Mouse (Mus musculus) heart, embryonic 15.5 days (tissue): ENCODE data around the gene Ndufb7. TPM values are rescaled to one million over a fixed set of nuclear protein-coding genes. Genes with fewer than 3 reads are reported as not detected.
A peak's percentile ranks its signal among the peaks of the same experiment; 100 is the strongest.

Source experiments
- ATAC-seq: fragments of 200-750 bp; cut with Nextera tagmentation; replicated peaks from 2 replicates; pipeline ENCODE4 v1.8.0; 2017; ENCODE audit warnings: low read depth, moderate TSS enrichment; ENCODE audit not compliant: insufficient number of reproducible peaks, insufficient read depth, low FRiP score
- H3K27ac ChIP-seq: fragments of 300-500 bp; sonication (generic); 2 replicates; pipeline ENCODE4 v1.5.1; 2015; ENCODE audit warnings: mild to moderate bottlenecking, inconsistent platforms
- H3K27me3 ChIP-seq: fragments of 300-500 bp; sonication (generic); 2 replicates; pipeline ENCODE4 v1.6.1; 2015; ENCODE audit warnings: inconsistent platforms
- H3K36me3 ChIP-seq: fragments of 300-500 bp; sonication (generic); 2 replicates; pipeline ENCODE4 v1.6.1; 2015; ENCODE audit warnings: mild to moderate bottlenecking, inconsistent platforms
- H3K4me1 ChIP-seq: fragments of 300-500 bp; sonication (generic); replicated peaks from 2 replicates; pipeline ENCODE4 v1.6.1; 2015; ENCODE audit warnings: inconsistent platforms
- H3K4me2 ChIP-seq: fragments of 300-500 bp; sonication (generic); 2 replicates; pipeline ENCODE4 v1.6.1; 2015; ENCODE audit warnings: inconsistent platforms, mild to moderate bottlenecking, moderate library complexity
- H3K4me3 ChIP-seq: fragments of 300-500 bp; sonication (generic); 2 replicates; pipeline ENCODE4 v1.5.1; 2015; ENCODE audit warnings: mild to moderate bottlenecking, inconsistent platforms
- H3K9ac ChIP-seq: fragments of 300-500 bp; sonication (generic); 2 replicates; pipeline ENCODE4 v1.6.1; 2015; ENCODE audit warnings: mild to moderate bottlenecking, inconsistent platforms
- H3K9me3 ChIP-seq: fragments of 300-500 bp; sonication (generic); replicated peaks from 2 replicates; pipeline ENCODE4 v1.6.1; 2016; ENCODE audit warnings: inconsistent platforms
- WGBS: fragments of 180-500 bp; shearing (Covaris S2); methylation state at CpG from one replicate; pipeline ENCODE4 v1.1.7; 2015; ENCODE audit warnings: mixed read lengths; 5-methylcytosine and 5-hydroxymethylcytosine counted together
- polyA plus RNA-seq: library from polyadenylated mRNA; unstranded; fragments of >200 nt; fragmentation: Nextera tagmentation; extraction: Ambion mirVana; gene quantifications from 2 replicates; pipeline ENCODE4 v1.2.1, GENCODE M21; 2015

Gene Ndufb7
- polyA plus RNA-seq, 1 experiment from 2014 or later = 672 TPM

DNA sequence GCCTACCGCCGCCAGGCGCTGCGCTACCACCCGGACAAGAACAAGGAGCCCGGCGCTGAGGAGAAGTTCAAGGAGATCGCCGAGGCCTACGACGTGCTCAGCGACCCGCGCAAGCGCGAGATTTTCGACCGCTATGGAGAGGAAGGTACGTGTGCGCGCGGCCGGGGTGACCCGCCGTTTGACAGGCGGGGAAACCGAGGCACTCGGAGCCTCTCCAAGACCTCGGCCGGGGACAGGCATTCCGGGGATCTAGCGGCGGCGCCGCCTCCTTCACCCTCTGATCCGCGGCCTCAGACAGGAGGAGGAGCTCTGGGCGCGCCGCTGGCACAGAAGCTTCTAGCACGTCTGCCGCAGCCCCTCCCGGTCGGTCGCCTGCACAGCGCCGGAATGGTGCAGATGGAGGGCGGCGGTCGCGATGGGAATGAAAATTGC, 41.9 kb downstream of the Ndufb7 start:
- Histone ChIP-seq H3K9ac (peak overlapping the region; percentile 80), H3K27me3 (no peaks in the 10 kb centered on the region), H3K36me3 (peaks cover 33% of the 10 kb centered on the region), H3K4me3 (peak overlapping the region; percentile 71), H3K4me2 (peak overlapping the region; percentile 74), H3K27ac (peak overlapping the region; percentile 97), H3K4me1 (peaks cover 26% of the 10 kb centered on the region), H3K9me3 (no peaks in the 10 kb centered on the region)
- ATAC-seq = peak; percentile 80
- WGBS = 0% methylated on average over 51 of the region's 51 CpGs

DNA sequence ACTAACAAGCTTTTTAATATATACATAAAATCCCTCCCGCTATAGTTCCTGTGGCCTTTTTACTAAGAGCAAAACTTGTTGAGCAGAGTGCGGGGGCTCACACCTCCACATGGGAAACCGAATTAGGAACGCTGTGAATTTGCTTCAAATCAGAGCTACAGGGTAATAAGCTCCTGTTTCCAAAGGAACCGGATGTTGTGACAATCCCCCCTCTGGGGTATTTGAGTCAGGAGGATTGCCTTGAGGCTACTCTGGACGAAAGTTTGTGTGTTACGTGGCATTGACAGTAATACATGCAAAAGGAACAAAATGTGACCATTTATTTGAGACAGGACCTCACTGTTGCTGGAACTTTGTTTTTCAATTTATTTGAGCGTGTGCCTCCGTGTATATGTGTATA, 42.6 kb downstream of the Ndufb7 start:
- Histone ChIP-seq H3K4me1 (peaks cover 26% of the 10 kb centered on the region), H3K9ac (peak overlapping the region; percentile 80), H3K27ac (peak overlapping the region; percentile 97), H3K36me3 (peaks cover 33% of the 10 kb centered on the region), H3K4me3 (peak overlapping the region; percentile 71), H3K4me2 (peak overlapping the region; percentile 74), H3K27me3 (no peaks in the 10 kb centered on the region), H3K9me3 (no peaks in the 10 kb centered on the region)
- 22% methylated on average over 9 of the region's 9 CpGs for WGBS
- ATAC-seq = no peak

DNA sequence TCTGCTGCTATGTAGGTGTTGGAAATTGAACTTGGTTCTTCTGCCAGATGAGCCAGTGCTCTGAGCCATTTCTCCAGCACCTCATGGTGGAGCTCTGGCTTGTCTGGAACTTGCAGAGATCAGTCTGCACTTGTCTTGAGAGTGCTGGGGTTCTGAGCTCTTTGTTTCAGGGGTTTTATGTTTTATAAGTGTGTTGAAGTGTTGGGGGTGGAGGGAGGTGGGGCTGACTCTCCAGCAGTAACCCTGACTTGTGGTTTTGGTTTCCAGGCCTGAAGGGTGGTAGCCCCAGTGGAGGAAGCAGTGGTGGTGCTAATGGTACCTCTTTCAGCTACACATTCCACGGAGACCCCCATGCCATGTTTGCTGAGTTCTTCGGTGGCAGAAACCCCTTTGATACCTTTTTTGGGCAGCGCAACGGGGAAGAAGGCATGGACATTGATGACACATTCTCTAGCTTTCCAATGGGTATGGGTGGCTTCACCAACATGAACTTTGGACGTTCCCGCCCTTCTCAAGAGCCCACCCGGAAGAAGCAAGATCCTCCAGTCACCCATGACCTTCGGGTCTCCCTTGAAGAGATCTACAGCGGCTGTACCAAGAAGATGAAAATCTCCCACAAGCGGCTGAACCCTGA, 43.2 kb downstream of the Ndufb7 start:
- Histone ChIP-seq H3K4me3 (peak overlapping the region; percentile 71), H3K4me1 (peaks cover 26% of the 10 kb centered on the region), H3K9ac (peak overlapping the region; percentile 80), H3K27ac (no peak overlapping the region), H3K36me3 (peaks cover 36% of the 10 kb centered on the region), H3K27me3 (no peaks in the 10 kb centered on the region), H3K9me3 (no peaks in the 10 kb centered on the region), H3K4me2 (peak overlapping the region; percentile 74)
- no peak for ATAC-seq
- WGBS = 87% methylated on average over 10 of the region's 10 CpGs

DNA sequence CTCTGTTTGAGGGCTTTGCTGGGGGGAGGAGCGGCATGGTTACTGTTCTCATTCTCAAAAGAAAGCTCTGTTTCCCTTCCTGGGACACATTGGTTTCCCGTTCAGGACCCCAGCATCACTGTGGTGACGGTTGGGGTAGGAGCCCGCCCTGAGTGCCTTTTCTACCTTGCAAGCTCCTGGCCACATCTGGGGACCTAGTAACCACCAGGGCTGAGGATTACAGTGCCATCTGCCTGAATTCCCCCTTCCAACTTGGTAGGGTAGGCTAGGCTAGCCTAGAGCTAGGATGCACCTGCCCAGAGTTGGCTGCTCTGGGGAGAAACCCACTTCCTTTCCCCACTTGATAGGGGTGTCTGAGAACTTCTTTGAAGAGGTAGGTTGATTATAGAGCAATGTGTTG, 45.5 kb downstream of the Ndufb7 start:
- WGBS = 91% methylated on average over 4 of the region's 4 CpGs

DNA sequence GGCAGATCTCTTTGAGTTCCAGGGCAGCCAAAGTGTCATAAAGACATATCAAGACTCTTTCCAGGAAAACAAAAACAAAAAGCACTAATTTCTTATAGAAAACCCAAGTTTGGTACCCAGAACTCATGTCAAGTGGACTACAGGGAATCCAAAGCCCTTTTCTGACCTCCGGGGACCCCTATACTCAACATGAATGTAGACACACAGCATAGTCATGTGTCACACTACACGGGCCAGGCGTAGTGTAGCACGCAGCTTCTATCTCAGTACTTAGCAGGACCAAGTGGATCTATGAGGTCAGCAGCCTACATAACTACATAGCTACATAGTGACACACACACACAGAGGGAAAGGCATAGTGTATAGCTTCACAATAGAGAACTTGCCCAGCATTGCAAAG, 47.2 kb downstream of the Ndufb7 start:
- no peak for ATAC-seq
- Histone ChIP-seq H3K9ac (no peak overlapping the region), H3K27ac (no peak overlapping the region), H3K4me1 (peaks cover 20% of the 10 kb centered on the region), H3K9me3 (no peaks in the 10 kb centered on the region), H3K4me3 (no peak overlapping the region), H3K4me2 (no peak overlapping the region), H3K36me3 (peaks cover 36% of the 10 kb centered on the region), H3K27me3 (no peaks in the 10 kb centered on the region)
- 80% methylated on average over 4 of the region's 4 CpGs for WGBS

More for the DNA sequence above, 45.5 kb downstream of the Ndufb7 start:
- ATAC-seq = no peak
- H3K4me2 ChIP-seq = no peak overlapping the region
- peaks cover 24% of the 10 kb centered on the region for H3K4me1 ChIP-seq
- no peak overlapping the region for H3K27ac ChIP-seq
- H3K36me3 ChIP-seq = peaks cover 36% of the 10 kb centered on the region
- H3K9ac ChIP-seq = no peak overlapping the region
- no peaks in the 10 kb centered on the region for H3K27me3 ChIP-seq
- H3K4me3 ChIP-seq = no peak overlapping the region
- no peaks in the 10 kb centered on the region for H3K9me3 ChIP-seq

DNA sequence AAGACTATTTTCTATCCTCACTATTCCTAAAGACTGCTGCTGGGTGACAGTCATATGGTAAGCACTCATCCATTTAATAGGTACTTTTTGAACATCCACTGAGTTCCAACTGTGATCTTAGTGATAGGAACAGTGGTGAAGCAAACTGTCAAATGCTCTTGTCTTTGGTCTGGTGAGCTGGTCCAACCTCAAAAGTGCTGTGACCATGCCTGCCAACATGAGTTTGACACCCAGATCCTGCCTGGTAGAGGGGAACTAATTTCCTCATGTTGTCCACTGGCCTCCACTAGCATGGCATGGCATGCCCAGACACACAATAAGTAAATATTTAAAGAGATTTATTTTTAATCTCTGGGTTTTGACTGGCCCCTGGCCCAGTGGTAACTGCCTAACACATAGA, 50.2 kb downstream of the Ndufb7 start:
- Histone ChIP-seq H3K27me3 (no peaks in the 10 kb centered on the region), H3K4me2 (no peak overlapping the region), H3K9ac (no peak overlapping the region), H3K4me1 (no peaks in the 10 kb centered on the region), H3K4me3 (no peak overlapping the region), H3K9me3 (no peaks in the 10 kb centered on the region), H3K27ac (no peak overlapping the region), H3K36me3 (peaks cover 18% of the 10 kb centered on the region; the same call in 1 of the 2 replicates)
- no peak for ATAC-seq

DNA sequence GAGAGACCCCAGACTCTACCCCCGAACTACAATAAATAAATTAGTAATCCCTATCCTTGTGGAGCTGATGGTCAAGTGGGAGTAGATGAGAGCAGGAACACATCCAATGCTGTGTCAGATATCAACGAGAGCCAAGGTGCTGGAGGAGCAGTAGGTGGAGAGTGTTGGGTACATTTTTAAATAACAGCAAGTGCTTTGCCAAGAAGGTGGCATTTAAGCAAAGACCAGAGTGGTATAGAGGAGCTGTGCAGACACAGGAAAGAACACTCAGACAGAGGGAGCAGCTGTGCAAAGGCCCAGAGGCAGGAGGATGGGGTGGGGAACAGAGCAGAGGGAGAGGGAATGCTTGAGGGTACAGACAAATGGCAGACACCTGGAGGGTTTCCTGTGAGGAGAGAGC, 50.6 kb downstream of the Ndufb7 start:
- peaks cover 2% of the 10 kb centered on the region; the same call in 1 of the 2 replicates for H3K4me1 ChIP-seq

DNA sequence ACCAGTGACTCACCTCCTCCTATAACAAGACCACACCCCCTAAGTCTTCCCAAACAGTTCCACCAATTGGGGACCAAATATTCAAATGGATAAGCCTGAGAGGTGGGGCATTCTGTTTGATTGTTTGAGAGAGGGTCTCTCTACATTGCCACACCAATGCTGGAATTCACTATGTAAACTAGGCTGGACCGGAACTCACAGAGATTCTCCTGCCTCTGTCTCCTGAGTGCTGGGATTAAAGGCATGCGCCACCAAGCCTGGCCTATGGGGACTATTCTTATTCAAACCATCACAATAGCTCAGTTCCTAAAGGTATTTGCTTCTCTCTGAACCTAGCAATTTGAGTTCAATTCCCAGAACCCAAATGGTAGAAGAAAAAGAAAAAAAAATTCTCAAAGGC, 52.1 kb downstream of the Ndufb7 start:
- peaks cover 3% of the 10 kb centered on the region; the same call in 1 of the 2 replicates for H3K4me1 ChIP-seq
- H3K4me3 ChIP-seq = no peak overlapping the region
- no peaks in the 10 kb centered on the region for H3K27me3 ChIP-seq
- H3K9ac ChIP-seq = no peak overlapping the region
- H3K4me2 ChIP-seq = no peak overlapping the region
- H3K27ac ChIP-seq = no peak overlapping the region
- ATAC-seq = no peak
- 90% methylated on average over 2 of the region's 2 CpGs for WGBS
- H3K36me3 ChIP-seq = 0 out of 2 replicates have a peak, but pooled peaks cover 4% of the 10 kb centered on the region
- no peaks in the 10 kb centered on the region for H3K9me3 ChIP-seq

More for the DNA sequence above, 50.6 kb downstream of the Ndufb7 start:
- Histone ChIP-seq H3K27ac (no peak overlapping the region), H3K4me3 (no peak overlapping the region), H3K4me2 (no peak overlapping the region), H3K27me3 (no peaks in the 10 kb centered on the region), H3K9me3 (no peaks in the 10 kb centered on the region), H3K36me3 (peaks cover 14% of the 10 kb centered on the region; the same call in 1 of the 2 replicates), H3K9ac (no peak overlapping the region)
- WGBS = 72% methylated on average over 2 of the region's 2 CpGs
- ATAC-seq = no peak

DNA sequence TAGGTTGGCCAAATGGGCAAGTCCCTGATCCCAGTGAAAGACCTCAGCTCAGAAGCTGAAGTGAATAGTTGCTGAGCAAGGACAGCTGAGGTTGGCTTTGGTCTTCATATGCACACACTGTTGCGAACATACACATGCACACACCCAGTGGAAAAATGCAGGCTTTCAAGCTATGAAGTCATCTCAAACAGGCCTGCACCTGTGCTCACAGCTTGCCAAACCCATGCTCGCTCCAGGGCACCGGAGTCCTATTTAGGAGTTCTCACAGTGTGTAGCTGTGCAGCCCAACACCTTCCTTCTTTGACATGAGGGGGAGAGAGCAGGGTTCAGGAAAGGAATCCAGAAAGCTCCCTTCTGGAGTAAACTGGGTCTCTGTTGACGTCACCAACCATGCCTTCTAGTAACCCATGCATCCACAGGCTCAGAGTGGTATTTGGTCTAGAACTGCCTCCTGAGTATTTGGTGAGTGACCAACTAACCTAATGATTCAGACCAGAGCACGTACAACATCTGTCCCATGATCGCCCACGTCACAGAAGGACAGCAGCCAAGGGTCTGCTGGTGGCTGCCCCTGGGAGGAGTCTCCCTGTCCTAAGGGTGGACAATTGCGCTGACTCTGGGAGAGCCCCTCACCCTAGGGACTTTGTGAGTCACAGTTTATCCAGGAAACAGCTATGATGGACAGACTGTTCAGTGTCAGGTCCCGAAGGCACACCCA, 53.3 kb downstream of the Ndufb7 start:
- Histone ChIP-seq H3K9me3 (no peaks in the 10 kb centered on the region), H3K27me3 (no peaks in the 10 kb centered on the region), H3K36me3 (no peaks in the 10 kb centered on the region), H3K9ac (no peak overlapping the region), H3K27ac (no peak overlapping the region), H3K4me1 (peaks cover 3% of the 10 kb centered on the region; the same call in 1 of the 2 replicates), H3K4me3 (no peak overlapping the region), H3K4me2 (no peak overlapping the region)
- WGBS = 77% methylated on average over 9 of the region's 9 CpGs
- no peak for ATAC-seq

Other genes with a start within 250 kb of the Ndufb7 start
- 9.2 and 10.2 TPM in 2 replicates for gene Elmod2, start 234.2 kb upstream of the Ndufb7 start, polyA plus RNA-seq
- gene Mgat4d, start 218.2 kb upstream of the Ndufb7 start, polyA plus RNA-seq = not detected in 2 replicates
- gene Clgn, start 176.8 kb upstream of the Ndufb7 start, polyA plus RNA-seq = 0.04 and 0.10 TPM in 2 replicates
- gene Scoc, start 108.3 kb upstream of the Ndufb7 start, polyA plus RNA-seq = 68.4 and 80.7 TPM in 2 replicates
- gene Olfr370, start 30.9 kb upstream of the Ndufb7 start, polyA plus RNA-seq = not detected in 2 replicates
- 349 and 431 TPM in 2 replicates for gene Tecr, start 41.3 kb downstream of the Ndufb7 start, polyA plus RNA-seq
- 36.7 and 47.2 TPM in 2 replicates for gene Dnajb1, start 41.5 kb downstream of the Ndufb7 start, polyA plus RNA-seq
- 127 and 141 TPM in 2 replicates for gene Gipc1, start 86.0 kb downstream of the Ndufb7 start, polyA plus RNA-seq
- 0.45 and 0.84 TPM in 2 replicates for gene Ptger1, start 100.0 kb downstream of the Ndufb7 start, polyA plus RNA-seq
- 15.4 and 22.1 TPM in 2 replicates for gene Pkn1, start 132.5 kb downstream of the Ndufb7 start, polyA plus RNA-seq
- 107 and 135 TPM in 2 replicates for gene Ddx39, start 148.5 kb downstream of the Ndufb7 start, polyA plus RNA-seq
- gene Adgre5, start 174.7 kb downstream of the Ndufb7 start, polyA plus RNA-seq = 31.2 and 38.7 TPM in 2 replicates